Mouse (Mus musculus) mammary gland, adult 2 months (tissue): ENCODE data around the gene Znrf2. TPM values are rescaled to one million over a fixed set of nuclear protein-coding genes. Genes with fewer than 3 reads are reported as not detected.

ENCODE experiments used
- polyA plus RNA-seq: library from polyadenylated mRNA; depleted of rRNA; stranded (reverse); fragments of >200 nt; gene quantifications from 2 replicates; pipeline ENCODE4 v1.2.3, GENCODE M21; 2012; ENCODE audit warnings: low replicate concordance; rRNA removed

Gene Znrf2
- 16.2 and 16.4 TPM in 2 replicates for polyA plus RNA-seq

GRCm38 (mm10) chr6:54816388-54817065 lies at the start of gene Znrf2:
Gene Znrf2, plus strand, starts transcription at chr6:54816916.

Other genes starting within 250 kb of the Znrf2 start
- 2.9 and 4.7 TPM in 2 replicates for gene Plekha8, start 221.8 kb upstream of the Znrf2 start, polyA plus RNA-seq
- gene Fkbp14, start 219.6 kb upstream of the Znrf2 start, polyA plus RNA-seq: 4.0 and 11.2 TPM in 2 replicates
- gene Mturn, start 135.3 kb upstream of the Znrf2 start, polyA plus RNA-seq: 12.6 and 22.7 TPM in 2 replicates
- gene Nod1, start 155.7 kb downstream of the Znrf2 start, polyA plus RNA-seq: 43.9 and 69.2 TPM in 2 replicates
- 1.4 and 2.8 TPM in 2 replicates for gene Ggct, start 176.0 kb downstream of the Znrf2 start, polyA plus RNA-seq
- 35.8 and 36.6 TPM in 2 replicates for gene Gars, start 221.1 kb downstream of the Znrf2 start, polyA plus RNA-seq